Mouse (Mus musculus) forebrain, embryonic 15.5 days (tissue): Measurements from ENCODE around the gene Hnrnpu. TPM values are rescaled to one million over a fixed set of nuclear protein-coding genes. Genes with fewer than 3 reads are reported as not detected.
"Not testable (repeated sequence)": the region's sequence is repeated elsewhere in the genome, so short reads cannot be mapped to it uniquely, and the experiment has no call there.

ENCODE experiments used
- ATAC-seq: fragments of 200-750 bp; cut with Nextera tagmentation; replicated peaks from 2 replicates; pipeline ENCODE4 v1.8.0; 2017; ENCODE audit warnings: mild to moderate bottlenecking, moderate TSS enrichment, moderate library complexity
- H3K27ac ChIP-seq: fragments of 300-500 bp; sonication (generic); replicated peaks from 2 replicates; pipeline ENCODE4 v1.5.1; 2015; ENCODE audit warnings: mild to moderate bottlenecking, inconsistent platforms
- H3K27me3 ChIP-seq: fragments of 300-500 bp; sonication (generic); 2 replicates; pipeline ENCODE4 v1.6.1; 2015; ENCODE audit warnings: inconsistent platforms
- H3K36me3 ChIP-seq: fragments of 300-500 bp; sonication (generic); 2 replicates; pipeline ENCODE4 v1.6.1; 2015; ENCODE audit warnings: mild to moderate bottlenecking, inconsistent platforms
- H3K4me1 ChIP-seq: fragments of 300-500 bp; sonication (generic); 2 replicates; pipeline ENCODE4 v1.6.1; 2015; ENCODE audit warnings: inconsistent platforms
- H3K4me2 ChIP-seq: fragments of 300-500 bp; sonication (generic); replicated peaks from 2 replicates; pipeline ENCODE4 v1.6.1; 2015; ENCODE audit warnings: mild to moderate bottlenecking, inconsistent platforms
- H3K4me3 ChIP-seq: fragments of 300-500 bp; sonication (generic); 2 replicates; pipeline ENCODE4 v1.5.1; 2015; ENCODE audit warnings: mild to moderate bottlenecking, inconsistent platforms
- H3K9ac ChIP-seq: fragments of 300-500 bp; sonication (generic); replicated peaks from 2 replicates; pipeline ENCODE4 v1.6.1; 2015; ENCODE audit warnings: mild to moderate bottlenecking, inconsistent platforms
- H3K9me3 ChIP-seq: fragments of 300-500 bp; sonication (generic); 2 replicates; pipeline ENCODE4 v1.6.1; 2016; ENCODE audit warnings: inconsistent platforms
- WGBS: fragments of 180-500 bp; shearing (Covaris S2); methylation state at CpG from one replicate; pipeline ENCODE4 v1.1.7; 2015; ENCODE audit warnings: mixed read lengths; 5-methylcytosine and 5-hydroxymethylcytosine counted together
- polyA plus RNA-seq: library from polyadenylated mRNA; unstranded; fragments of >200 nt; fragmentation: Nextera tagmentation; extraction: Ambion mirVana; gene quantifications from 2 replicates; pipeline ENCODE4 v1.2.1, GENCODE M21; 2015

Gene Hnrnpu
- polyA plus RNA-seq, 1 experiment from 2014 or later = 410 TPM

DNA sequence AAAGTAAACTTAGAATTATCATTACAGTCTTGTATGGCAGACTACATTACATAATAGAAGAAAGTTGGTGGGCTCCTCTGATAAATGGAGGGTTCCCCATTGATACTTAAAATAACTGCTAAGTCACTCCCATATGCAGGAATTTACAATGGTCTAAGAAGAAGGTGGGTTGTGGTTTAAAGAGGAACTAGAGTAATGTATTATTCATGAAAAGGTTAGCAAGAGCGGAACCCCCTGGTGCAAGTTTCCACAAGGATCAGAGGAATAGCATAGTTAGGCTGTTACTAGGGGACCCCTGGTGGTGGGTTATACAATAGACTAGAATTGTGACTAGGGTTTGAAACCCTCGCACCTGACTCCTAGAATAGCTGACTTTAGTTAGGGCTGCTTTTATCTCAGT lies 23.1 kb upstream of the Hnrnpu start:
- H3K4me1 ChIP-seq = no peaks in the 10 kb centered on the region
- no peaks in the 10 kb centered on the region for H3K27me3 ChIP-seq
- no peaks in the 10 kb centered on the region for H3K9me3 ChIP-seq
- no peak overlapping the region for H3K4me3 ChIP-seq
- no peak overlapping the region for H3K4me2 ChIP-seq
- WGBS = 53% methylated on average over 2 of the region's 2 CpGs
- ATAC-seq = no peak
- H3K36me3 ChIP-seq = no peaks in the 10 kb centered on the region
- H3K9ac ChIP-seq = no peak overlapping the region
- no peak overlapping the region for H3K27ac ChIP-seq

GRCm38 (mm10) chr1:178360264-178360663 lies 22.7 kb upstream of the Hnrnpu start:
- Histone ChIP-seq H3K9me3 (no peaks in the 10 kb centered on the region), H3K4me1 (no peaks in the 10 kb centered on the region), H3K9ac (no peak overlapping the region), H3K36me3 (no peaks in the 10 kb centered on the region), H3K4me2 (no peak overlapping the region), H3K4me3 (no peak overlapping the region), H3K27ac (no peak overlapping the region), H3K27me3 (no peaks in the 10 kb centered on the region)
- ATAC-seq = no peak
- 91% methylated on average over 11 of the region's 11 CpGs for WGBS

- WGBS = 63% methylated on average over 12 of the region's 12 CpGs
- Histone ChIP-seq H3K4me3 (no peak overlapping the region), H3K27ac (no peak overlapping the region), H3K4me1 (no peaks in the 10 kb centered on the region), H3K9me3 (no peaks in the 10 kb centered on the region), H3K36me3 (no peaks in the 10 kb centered on the region), H3K9ac (no peak overlapping the region), H3K27me3 (no peaks in the 10 kb centered on the region), H3K4me2 (no peak overlapping the region)
- no peak for ATAC-seq
These were observed 20.4 kb upstream of the Hnrnpu start for GRCm38 (mm10) chr1:178357776-178358710.

- no peak overlapping the region for H3K9ac ChIP-seq
- no peaks in the 10 kb centered on the region for H3K4me1 ChIP-seq
- WGBS = 73% methylated on average over 3 of the region's 3 CpGs
- ATAC-seq = no peak
- no peaks in the 10 kb centered on the region for H3K9me3 ChIP-seq
- H3K4me3 ChIP-seq = no peak overlapping the region
- no peak overlapping the region for H3K4me2 ChIP-seq
- H3K36me3 ChIP-seq = no peaks in the 10 kb centered on the region
- no peak overlapping the region for H3K27ac ChIP-seq
- H3K27me3 ChIP-seq = no peaks in the 10 kb centered on the region
These were observed 17.0 kb upstream of the Hnrnpu start for GRCm38 (mm10) chr1:178354576-178354975.

- Histone ChIP-seq H3K9me3 (no peaks in the 10 kb centered on the region), H3K27ac (no peak overlapping the region), H3K4me1 (no peaks in the 10 kb centered on the region), H3K36me3 (no peaks in the 10 kb centered on the region), H3K4me2 (no peak overlapping the region), H3K27me3 (no peaks in the 10 kb centered on the region), H3K4me3 (no peak overlapping the region), H3K9ac (no peak overlapping the region)
- ATAC-seq = no peak
These were observed 14.0 kb upstream of the Hnrnpu start for GRCm38 (mm10) chr1:178351643-178352042.

GRCm38 (mm10) chr1:178350792-178351191 lies 13.2 kb upstream of the Hnrnpu start:
- H3K27ac ChIP-seq = no peak overlapping the region
- H3K9ac ChIP-seq = no peak overlapping the region
- WGBS = 94% methylated on average over 2 of the region's 2 CpGs
- no peak for ATAC-seq
- no peaks in the 10 kb centered on the region for H3K4me1 ChIP-seq
- no peaks in the 10 kb centered on the region for H3K9me3 ChIP-seq
- H3K36me3 ChIP-seq = no peaks in the 10 kb centered on the region
- H3K4me2 ChIP-seq = no peak overlapping the region
- no peak overlapping the region for H3K4me3 ChIP-seq
- no peaks in the 10 kb centered on the region for H3K27me3 ChIP-seq

- not testable (repeated sequence) for H3K27me3 ChIP-seq, H3K4me3 ChIP-seq, H3K4me2 ChIP-seq, H3K36me3 ChIP-seq, H3K9me3 ChIP-seq, ATAC-seq, H3K27ac ChIP-seq, H3K4me1 ChIP-seq, H3K9ac ChIP-seq
- WGBS = 95% methylated on average over 10 of the region's 10 CpGs
These were observed 6.6 kb upstream of the Hnrnpu start for GRCm38 (mm10) chr1:178344071-178344805.

DNA sequence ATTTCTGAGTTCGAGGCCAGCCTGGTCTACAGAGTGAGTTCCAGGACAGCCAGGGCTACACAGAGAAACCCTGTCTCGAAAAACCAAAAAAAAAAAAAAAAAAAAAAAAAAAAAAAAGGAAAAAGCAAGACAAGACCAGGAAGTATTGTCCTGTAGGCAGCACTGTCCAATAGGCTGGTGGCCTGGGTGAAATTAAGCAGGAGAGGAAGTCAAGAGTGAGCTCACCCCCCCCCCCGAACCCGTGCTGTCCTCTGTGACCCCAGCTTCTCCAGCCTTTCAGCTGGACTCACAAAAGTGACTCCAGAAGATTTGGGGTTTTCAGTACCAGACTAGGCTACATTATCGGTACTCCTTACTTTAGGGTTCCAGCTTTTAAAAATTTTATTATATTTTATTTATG lies 5.0 kb upstream of the Hnrnpu start:
- 85% methylated on average over 5 of the region's 5 CpGs for WGBS
- Histone ChIP-seq H3K27ac (no peak overlapping the region), H3K4me3 (no peak overlapping the region), H3K4me1 (peaks cover 7% of the 10 kb centered on the region), H3K27me3 (no peaks in the 10 kb centered on the region), H3K36me3 (no peaks in the 10 kb centered on the region), H3K4me2 (no peak overlapping the region), H3K9ac (no peak overlapping the region), H3K9me3 (no peaks in the 10 kb centered on the region)
- no peak for ATAC-seq

DNA sequence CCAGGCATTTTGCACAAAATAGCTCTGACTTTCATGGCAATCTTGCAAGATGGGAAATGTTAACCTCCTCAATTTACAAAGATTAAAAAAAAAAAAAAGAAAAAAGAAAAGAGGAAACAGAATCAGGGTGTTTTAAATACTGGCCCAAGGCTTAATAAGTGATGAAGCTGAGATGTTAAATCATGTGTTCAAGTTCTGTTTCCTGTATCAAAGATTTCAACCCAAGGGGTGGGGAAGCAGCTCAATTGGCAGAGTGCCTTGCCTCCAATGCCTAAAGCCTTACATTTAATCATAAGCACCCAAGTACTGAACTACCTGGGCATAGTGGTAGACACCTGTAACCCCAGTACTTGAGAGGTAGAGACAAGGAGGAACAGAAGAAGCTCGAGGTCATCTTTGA lies 4.5 kb upstream of the Hnrnpu start:
- Histone ChIP-seq H3K36me3 (no peaks in the 10 kb centered on the region), H3K4me3 (no peak overlapping the region), H3K9ac (no peak overlapping the region), H3K4me1 (peaks cover 7% of the 10 kb centered on the region), H3K9me3 (no peaks in the 10 kb centered on the region), H3K4me2 (no peak overlapping the region), H3K27ac (no peak overlapping the region), H3K27me3 (no peaks in the 10 kb centered on the region)
- ATAC-seq = no peak
- 64% methylated on average over 1 of the region's 1 CpGs for WGBS

DNA sequence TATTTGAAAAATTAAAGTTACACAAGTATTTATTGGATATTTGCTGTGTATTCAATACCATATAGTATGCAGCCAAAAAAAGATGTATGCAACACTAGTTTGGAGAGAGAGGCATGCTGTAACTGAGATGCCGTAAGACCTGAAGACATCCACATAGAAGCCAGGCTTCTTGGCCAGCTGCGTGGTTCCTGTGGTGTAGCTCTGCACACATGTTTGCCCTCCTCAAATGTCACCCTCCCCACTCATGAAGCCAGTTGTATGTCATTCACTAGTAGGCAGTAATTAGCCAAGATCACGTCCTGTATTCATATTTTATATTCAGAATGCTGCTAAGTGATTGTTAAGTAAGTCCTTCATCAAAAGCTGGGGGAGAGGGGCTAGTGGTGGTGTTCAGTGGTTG lies 3.8 kb upstream of the Hnrnpu start:
- peaks cover 7% of the 10 kb centered on the region for H3K4me1 ChIP-seq
- no peak overlapping the region for H3K9ac ChIP-seq
- H3K27ac ChIP-seq = no peak overlapping the region
- no peaks in the 10 kb centered on the region for H3K27me3 ChIP-seq
- H3K9me3 ChIP-seq = no peaks in the 10 kb centered on the region
- H3K4me2 ChIP-seq = no peak overlapping the region
- no peak overlapping the region for H3K4me3 ChIP-seq
- ATAC-seq = no peak
- no peaks in the 10 kb centered on the region for H3K36me3 ChIP-seq
- WGBS = 86% methylated on average over 3 of the region's 3 CpGs

GRCm38 (mm10) chr1:178340213-178340612 lies 2.6 kb upstream of the Hnrnpu start:
- H3K4me3 ChIP-seq = no peak overlapping the region
- no peak overlapping the region for H3K27ac ChIP-seq
- peaks cover under 1% of the 10 kb centered on the region; the same call in 1 of the 2 replicates for H3K36me3 ChIP-seq
- no peak overlapping the region for H3K9ac ChIP-seq
- H3K9me3 ChIP-seq = no peaks in the 10 kb centered on the region
- ATAC-seq = no peak
- H3K4me2 ChIP-seq = no peak overlapping the region
- H3K4me1 ChIP-seq = peaks cover 9% of the 10 kb centered on the region
- H3K27me3 ChIP-seq = no peaks in the 10 kb centered on the region
- 93% methylated on average over 2 of the region's 2 CpGs for WGBS

DNA sequence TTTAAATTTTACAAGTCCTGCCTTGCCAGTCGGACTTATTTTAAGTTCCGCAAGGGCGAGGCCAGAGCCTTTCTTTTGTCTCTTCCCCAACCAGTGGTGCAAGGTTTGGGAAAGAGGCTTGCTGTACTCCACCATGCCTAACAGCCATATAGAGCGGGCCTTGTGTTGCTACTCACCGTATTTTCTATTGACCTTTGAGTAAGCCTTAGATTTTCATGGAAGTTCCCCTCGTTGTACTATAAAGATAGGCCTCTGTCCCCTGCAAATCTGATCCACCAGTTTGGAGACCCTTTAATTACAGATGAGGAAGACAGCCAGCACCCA lies 683 bp upstream of the Hnrnpu start:
- H3K9ac ChIP-seq = peak overlapping the region; percentile 100
- peaks cover 25% of the 10 kb centered on the region for H3K4me1 ChIP-seq
- no peaks in the 10 kb centered on the region for H3K27me3 ChIP-seq
- ATAC-seq = no peak
- H3K4me2 ChIP-seq = peak overlapping the region; percentile 65
- H3K9me3 ChIP-seq = no peaks in the 10 kb centered on the region
- peaks cover 16% of the 10 kb centered on the region for H3K36me3 ChIP-seq
- peak overlapping the region; percentile 100 for H3K27ac ChIP-seq
- H3K4me3 ChIP-seq = peak overlapping the region; percentile 100
- 2% methylated on average over 6 of the region's 6 CpGs for WGBS
